Mouse (Mus musculus) thymus, postnatal 0 days (tissue): ENCODE data around the gene H2-DMb2. TPM values are rescaled to one million over a fixed set of nuclear protein-coding genes. Genes with fewer than 3 reads are reported as not detected.
A peak's percentile ranks its signal among the peaks of the same experiment; 100 is the strongest.

ENCODE experiments used
- DNase-seq: peaks from one replicate; pipeline ENCODE4 v3.0.0-alpha.2; 2015; ENCODE audit warnings: low spot score
- polyA plus RNA-seq: library from polyadenylated mRNA; unstranded; fragments of >200 nt; fragmentation: Nextera tagmentation; extraction: Ambion mirVana; gene quantifications from 2 replicates; pipeline ENCODE4 v1.2.1, GENCODE M21; 2015

Gene H2-DMb2
- polyA plus RNA-seq, 1 experiment from 2014 or later, result 62.9 TPM

DNA sequence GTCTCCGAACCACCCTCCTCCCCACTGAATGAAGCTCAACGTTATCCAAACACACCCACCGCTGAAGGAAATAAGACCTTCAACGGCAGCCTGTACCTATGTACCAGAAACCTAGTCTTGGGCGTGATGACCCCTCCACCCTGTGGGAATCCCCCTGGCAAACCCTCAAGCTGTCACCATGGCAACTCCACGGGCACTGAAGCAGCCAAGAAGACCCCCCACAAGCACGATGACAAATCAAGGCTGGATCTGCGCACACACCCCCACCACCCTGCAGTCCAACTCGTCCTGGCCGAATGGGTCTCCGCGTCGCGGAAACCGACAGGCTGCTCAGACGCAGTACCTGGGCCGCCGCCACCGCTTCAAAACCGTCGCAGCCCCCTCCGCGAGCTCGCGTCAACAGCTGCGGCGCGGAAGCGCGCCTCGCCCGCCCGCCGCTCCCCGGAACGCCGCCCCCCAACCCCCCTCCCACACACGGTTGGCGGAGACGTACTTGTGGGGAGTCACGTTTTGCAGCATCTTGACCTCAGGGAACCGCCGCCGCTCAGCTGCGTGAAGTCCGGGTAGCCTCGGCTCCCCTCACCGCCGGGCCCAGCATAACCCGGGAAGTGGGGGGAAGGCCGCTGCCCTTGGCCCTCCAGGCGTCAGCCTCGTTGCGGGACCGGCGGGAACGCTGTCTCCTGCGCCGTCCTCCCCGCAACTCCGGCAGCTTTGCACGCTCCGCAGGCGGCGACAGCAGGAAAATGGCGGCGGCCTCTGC, 24.8 kb upstream of the H2-DMb2 start:
- peak; percentile 70 for DNase-seq

DNA sequence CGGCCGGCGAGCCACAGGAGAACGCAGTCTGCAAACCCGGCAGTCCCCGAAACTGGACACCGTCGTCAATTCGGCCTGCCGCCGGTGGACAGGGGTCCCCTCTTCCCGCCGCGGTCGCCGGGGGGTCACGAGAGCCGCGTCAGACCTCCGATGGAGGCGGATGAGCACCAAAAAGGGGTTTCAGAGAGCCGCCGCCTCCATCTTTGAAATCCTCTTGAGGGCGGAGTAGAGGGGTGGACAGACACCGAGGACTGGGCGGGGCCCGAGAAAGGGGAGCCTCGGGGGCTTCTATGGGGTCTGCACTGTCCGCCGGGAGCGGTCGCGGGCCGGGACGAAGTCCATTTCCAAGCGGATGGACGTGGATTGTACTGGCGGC, 24.2 kb upstream of the H2-DMb2 start:
- DNase-seq, result no peak

DNA sequence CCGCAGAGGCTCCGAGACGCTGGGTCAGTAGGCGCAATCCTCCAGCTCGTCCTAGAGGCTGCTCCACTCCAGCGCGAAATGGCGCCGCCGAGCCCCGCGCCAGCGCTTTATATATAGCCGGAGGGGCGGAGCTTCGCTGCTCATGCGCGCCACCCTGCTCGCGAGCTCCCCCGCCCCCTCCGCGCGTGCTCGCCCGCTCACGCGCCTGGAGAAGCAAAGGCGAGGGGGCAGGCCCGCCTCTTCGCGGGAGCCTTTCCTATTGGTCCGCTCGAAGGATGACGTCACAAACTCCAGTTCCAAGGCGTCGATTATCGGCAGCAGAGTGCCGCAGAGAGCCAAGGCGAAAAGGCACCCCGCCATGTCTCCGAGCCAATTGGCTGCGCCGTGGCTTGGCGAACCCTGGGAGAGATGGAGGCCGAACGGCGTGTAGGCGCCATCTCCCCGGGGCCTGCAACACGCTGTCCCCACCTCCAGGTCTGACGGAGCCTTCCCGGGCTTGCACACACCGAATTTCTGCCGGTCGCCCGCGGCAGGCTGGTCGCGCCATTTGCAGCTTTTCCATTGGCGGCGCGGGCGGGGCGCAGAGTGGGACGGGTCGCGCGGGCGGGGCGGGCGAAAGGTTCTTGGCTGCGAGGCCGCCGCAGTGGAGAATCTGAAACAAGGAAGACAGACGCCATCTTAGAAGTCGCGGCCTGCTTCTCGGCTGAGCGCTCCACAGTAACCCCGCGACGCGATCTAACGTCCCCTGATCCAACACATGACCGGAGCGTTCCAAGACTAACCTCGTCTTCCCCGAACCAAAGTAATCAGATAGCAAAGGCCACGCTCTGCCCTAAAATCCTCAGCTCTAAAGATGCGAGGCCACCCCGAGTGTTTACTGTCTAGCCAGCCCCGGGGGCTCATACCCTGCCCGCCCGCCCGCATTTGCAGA, 23.6 kb upstream of the H2-DMb2 start, which contains the start of gene H2-DMa:
H2-DMa (plus strand) TSS at position 293 of the 931 bp plus-strand sequence.
- peak; percentile 100 for DNase-seq

DNA sequence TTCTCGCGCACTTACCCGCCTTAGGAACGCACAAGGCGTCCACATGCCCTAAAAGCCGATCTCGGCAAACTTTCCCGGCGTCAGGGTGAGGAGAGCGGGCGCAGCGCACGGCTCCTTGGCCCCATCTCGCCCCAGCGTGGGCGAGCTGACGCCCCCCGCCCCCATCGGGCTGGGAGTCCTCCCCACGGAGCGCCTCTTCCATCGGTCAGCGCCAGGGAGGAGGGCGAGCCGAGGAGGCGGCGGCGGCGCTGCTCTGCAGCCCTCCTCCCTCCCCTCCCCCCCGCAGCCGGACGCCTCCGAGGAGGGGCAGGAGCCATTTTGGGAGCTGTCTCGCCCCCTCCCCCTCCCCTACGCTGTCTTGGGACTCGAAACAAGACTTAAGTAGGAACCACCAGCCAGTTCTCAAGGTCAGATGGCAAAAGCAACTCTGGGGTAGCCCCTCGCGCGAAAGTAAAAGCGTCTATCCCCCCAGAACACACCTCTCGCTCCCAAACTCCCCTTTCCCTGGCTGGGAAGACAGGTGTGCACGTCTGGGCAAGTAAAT, 22.9 kb upstream of the H2-DMb2 start:
- peak; percentile 78 for DNase-seq

DNA sequence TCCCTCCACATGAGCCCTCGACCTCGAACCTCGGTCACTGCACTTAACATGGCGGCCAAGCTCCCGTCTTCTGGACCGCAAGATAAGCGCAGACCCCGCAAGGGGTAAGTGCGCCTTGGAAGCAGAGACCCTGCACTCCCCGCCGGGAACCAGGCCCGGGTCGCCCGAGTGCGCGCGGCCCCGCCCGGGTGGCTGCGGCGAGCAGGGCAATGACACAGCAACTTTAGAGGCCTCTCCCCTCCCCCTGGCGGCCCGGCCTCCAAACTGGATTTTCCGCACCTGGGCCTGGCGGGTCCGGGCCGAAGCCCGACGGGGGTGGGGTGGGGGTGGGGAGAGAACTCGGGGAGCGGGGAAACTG, 22.3 kb upstream of the H2-DMb2 start:
- peak; percentile 83 for DNase-seq

DNA sequence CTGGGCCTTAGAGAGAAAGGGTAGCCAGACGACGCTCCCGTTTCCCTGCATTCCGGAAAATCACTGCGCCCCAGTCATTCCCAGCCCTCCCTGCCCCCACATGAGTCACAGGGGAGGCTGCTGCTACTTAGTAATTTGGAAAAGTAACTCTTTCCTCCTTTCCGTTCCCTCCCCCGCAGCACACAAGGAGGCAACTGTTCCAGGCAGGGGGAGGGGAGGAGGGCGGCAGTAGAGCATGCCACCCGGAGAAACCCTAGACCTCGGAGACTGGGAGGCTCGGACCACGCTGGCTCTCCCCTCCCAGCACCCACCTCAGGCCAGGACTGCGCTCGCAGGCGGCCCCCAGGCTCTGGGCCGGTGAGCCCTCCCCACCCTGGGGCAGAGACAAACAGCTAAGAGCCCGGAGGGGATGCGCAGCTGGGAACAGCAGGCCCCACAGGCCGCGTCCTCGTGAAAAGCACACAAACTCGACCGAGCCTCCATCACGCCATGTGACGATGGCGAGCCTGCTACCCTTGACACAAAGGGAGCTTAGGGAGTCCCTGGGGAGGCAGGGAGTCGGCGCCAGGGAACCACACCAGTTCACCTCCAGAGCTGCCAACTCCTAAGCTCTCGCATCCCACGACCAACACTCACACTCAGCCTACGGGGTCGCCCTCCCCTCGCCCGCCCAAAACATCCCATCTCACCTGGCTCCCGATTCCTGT, 21.8 kb upstream of the H2-DMb2 start:
- DNase-seq, result peak; percentile 64

DNA sequence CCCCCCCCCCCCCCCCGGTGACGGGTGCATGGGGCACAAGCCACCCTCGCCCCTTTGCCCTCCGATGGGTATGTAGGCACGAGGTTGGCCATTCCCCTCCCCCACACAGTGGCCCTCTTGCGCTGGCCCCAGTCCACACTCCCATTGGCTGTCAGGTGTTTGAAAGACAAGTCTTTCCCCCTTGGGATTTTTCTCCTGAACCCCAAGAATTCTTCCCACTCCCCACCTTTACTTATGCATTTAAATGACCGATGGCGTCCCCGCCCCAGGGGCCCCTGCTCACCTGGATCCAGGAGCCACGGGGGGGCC, 21.3 kb upstream of the H2-DMb2 start:
- no peak for DNase-seq

DNA sequence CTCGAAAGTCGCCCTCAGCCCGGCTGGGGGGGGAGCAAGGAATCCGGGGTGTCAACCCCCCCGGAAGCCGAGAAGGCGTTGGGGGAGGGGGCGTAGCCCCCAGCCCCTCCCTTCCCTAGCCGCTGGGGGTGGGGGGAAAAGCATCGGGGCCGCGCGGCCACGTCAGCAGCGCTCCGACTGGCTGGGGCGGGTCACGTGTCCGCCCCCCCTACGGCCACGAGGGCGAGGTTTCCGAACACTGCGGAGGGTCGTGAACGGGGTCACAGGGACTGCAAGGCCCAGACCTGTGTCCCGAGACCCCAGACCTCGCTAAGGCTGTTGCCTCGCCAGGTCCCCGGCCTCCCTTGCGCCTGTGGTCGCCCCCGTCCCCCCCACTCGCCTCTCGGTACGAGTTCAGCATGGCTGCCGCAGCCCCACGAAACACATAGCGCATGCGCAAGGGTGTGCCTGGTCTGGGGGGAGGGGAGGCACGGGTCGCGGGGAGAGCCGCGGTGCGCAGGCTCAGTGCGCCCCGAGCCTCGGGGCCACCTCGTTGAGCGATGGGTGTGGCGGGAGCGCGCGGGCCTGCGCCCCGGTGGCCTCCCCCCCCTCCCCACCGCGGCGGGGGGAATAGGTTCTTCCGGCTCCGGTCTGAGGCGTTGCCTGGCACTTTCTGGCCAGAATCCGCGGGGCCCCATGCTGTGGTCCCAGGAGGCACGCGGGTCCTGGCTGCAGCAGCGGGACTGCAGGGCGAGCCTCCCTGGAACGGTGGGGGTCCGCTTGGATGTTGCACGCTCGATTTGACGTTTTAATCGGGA, 20.7 kb upstream of the H2-DMb2 start, which contains the start of gene Brd2:
Brd2 (minus strand) TSS at position 447 of the 797 bp plus-strand sequence.
- DNase-seq, result peak; percentile 99

DNA sequence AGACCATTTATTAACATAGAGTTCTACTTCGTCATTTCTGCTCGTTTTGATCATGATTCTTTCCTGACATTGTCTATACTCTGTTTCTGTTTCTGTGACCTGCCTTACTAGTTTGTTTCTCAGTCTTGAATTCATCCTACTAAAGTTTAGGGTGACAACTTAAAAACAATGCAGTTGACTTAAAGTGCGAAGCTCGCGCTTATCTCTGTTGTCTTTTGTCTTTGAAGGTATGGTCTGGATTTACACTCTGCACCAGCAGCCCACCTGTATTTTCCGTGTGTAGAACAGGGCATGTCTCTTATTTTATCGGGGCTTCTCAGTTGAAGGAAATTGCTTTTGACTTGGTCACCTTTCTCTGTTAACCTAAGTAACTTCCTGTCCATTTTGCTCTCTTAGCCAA, 20.0 kb upstream of the H2-DMb2 start:
- DNase-seq, result no peak

DNA sequence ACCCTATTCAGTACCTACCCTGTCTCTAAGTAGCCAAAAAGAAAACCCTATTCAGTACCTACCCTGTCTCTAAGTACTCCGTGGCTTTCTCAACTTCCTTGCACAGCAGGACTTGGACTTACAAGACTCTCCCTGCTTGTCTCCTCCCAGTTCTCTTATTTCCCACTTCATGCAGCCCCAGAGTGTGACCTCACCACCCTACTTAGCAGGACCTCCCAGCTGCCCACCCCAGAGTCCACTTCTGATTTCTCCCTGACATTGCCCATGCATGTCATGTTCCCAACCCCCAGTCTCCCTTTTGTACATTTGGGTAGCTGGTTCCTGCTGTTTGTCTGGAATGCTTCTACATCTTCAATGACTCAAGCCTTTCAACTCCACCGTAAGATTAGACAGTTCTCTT, 19.6 kb upstream of the H2-DMb2 start:
- DNase-seq, result no peak

DNA sequence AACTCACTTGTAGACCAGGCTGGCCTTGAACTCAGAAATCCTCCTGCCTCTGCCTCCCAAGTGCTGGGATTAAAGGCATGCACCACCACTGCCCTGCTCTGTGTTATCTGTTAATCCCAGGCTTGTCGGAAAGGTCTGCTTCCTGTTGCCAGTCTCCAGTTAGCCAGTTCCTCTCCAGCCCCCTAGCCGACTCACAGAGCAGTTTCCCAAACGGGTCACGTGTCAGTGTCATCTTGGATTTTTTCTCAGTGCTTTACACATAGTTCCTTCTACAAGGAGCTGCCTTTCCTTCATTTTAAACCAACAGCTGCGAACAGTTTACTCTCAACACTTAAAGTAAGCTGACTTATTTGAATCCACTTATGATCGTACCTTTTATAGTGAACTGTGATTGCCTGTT, 18.5 kb upstream of the H2-DMb2 start:
- DNase-seq, result no peak

DNA sequence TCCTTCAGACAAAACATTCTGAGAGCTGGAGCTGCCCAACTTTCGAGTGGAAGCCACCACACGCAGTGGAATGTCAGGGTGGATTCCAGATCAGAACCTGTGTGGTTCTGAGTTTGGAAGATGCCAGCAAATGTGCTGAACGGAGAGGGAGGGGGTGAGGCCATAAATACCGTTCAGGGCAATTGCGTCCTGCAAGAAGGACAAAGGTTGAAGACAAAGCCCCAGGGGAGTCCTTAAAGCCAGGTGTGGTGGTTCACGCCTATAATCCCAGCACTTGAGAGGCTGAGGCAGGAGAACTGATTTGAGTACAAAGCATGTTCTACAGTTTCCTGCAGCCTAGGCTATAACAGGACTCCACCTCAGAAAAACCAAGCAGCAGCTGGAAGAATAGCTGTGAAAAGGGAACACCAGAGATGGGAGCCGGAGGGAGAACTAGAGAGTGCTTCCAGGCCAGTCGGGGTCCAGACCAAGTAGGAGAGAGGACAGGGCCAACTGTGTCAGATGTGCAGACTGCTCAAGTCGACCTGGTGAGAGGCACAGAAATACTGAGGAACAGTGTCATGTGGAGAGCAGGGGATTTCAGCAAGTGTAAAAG, 16.2 kb upstream of the H2-DMb2 start:
- DNase-seq, result no peak

DNA sequence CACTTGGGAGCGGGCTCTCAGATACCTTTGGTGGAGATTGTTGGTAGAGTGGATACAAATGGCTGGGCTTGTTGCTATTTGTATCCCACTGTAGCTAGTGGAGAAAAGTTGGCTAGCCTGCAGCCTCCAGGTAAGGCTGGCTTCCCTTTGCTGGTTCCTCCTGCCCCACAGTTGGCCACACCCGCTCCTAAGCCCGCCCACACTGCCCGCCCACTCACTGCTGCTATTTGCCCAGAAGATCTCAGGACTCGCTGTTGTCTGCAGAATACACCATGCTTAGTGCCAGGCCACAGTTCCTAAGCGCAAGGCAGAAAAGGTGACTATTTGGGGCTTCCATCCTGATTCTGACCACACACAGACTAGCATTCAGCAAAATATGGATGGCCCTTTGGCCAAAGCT, 15.6 kb upstream of the H2-DMb2 start:
- DNase-seq, result peak; percentile 48

DNA sequence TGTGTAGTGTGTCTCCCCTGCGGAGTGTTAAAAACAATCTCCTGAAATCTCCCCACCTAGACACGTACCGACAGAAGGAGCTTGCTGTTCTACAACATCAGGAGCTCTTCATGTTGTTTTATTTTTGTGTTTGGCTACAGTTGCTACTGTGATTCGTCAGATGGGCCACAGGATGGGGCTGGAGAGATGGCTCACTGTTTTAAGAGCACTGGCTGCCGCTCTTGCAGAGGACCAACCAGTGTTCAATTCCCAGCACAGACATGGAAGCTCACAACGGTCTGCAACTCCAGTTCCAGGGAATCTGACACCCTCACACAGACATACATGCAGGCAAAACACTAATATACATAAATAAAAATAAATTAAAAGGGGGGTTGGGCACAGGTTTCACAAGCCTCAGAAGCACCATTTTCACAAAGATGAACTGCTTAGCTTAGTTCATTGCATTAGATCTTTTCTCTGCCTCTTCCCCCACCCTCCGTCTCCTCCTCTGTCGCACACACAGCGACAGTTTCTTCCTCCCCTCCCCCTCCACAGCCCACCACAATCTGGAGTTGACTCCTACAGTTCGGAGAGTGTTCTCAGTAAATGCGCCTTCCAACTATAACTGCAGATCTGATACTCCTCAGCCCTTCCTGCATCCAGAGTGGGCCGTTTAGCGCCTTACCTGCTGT, 14.7 kb upstream of the H2-DMb2 start:
- peak; percentile 60 for DNase-seq

DNA sequence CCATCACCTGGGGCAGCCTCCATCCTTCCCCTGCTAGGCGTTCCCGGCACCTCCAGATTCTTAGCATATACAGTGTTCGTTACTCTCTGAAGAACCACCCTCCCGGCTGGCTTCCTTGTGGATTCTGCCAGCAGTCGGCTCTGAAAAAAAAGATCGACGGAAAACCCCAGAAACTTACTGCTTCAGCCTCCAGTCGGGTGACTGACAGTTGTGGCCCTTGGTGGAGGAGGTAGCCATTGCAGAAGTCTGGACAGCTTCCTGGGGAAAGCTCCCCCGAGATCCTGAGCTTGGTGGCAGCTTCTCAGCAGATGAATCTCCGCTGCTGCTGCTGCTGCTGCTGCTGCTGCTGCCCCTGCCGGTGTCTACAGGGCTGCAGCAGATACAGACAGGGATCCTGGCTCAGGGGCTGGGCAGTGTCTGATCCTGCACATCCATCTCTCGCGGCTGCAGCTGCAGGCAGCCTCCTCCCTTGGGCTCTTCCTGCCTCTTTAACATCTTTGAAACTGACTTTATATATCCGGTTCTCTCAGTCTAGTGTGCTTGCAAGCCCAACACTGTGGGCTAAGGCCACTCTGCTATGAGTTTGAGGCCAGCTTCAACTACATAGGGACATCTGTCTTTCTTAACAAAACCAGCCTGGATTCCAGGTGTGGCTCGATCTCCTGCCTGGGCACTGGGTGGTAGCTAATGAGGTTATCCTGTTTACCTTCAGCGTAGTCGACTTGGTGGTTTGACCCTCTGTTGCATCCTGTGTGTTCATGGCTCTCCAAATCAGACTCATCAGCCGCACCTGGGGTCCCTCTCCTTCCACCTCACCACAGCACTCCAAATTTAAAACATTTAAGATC, 13.9 kb upstream of the H2-DMb2 start:
- peak; percentile 81 for DNase-seq

DNA sequence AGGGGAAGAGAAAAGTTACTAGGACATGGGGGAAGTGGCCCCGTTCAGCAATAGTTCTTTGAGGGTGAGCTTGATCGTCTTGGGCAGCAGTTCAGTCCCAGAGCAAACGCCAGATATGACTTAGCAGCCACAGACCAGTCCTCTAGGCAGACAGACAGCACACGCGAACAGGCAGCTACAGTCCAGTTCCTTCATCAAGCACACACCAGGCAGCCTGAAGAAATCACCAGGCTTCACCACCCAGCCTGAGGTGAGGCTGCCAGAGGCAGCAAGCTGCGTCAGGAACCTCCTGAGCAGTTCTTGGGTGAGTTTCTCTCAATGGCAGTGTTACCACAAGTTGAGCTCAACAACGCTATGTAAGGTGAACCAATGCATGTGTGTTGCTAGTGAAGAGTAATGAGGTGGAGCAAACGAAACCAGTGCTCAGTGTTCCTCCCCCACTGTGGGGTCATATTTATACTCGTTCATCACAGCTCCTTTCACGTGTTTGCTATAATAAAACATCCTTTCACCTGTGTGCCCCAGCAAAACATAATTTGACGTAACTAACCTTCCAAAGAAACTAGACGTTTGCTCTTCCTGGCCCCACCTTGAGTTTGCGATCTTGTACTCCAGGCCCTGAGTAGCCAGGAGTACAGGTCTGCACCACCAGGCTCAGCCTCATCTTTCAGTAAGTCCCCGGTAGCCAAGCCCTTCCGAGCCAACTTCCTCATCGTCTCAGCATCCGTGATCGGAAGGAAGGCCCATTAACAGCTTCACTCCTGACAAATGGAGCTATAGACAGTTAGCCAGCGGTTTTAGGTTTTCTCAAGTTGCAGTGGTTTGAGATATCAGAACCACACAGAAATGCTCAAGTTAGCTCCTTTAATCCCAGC, 12.8 kb upstream of the H2-DMb2 start:
- DNase-seq, result no peak

DNA sequence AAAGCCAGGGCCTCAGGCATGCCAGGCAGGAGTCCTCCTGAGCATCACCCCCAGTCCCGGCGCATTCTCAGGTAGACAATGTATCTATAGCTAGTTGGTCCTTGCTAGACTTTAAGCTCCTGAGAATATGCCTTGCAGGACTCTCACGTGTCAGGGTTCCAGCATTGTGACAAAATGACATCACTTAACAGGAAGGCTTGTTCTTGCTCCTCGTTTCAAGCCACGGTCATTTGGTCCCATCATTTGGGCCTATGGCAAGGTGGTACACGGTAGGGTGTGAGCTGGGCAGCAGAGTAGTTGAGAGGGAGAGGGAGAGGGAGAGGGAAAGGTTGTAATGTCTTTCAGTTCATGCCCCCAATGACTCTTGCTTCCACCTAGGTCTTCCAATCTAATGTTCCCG, 11.2 kb upstream of the H2-DMb2 start:
- no peak for DNase-seq

DNA sequence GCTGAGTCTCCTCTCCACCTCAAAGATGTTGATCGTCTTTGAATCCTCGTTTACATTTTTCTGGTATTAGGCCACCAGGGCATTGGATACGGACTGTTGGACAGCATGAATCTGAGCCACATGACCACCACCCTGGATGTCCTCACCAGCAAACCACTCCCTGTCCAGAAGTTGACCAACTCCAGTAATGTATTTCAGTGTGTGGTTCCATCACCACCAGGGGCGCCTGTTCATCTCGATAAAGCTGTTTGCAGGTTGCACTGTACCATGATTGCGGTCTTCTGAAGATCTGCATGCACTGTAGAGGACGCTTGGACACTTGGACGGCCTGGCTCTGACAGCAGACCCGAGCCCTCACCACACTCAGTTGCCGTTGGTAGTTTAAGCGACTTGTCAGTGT, 9.8 kb upstream of the H2-DMb2 start:
- no peak for DNase-seq
